Comparison of ENCODE assay signal across 22 mouse cellular contexts in genomic region chr11:19848412-19848811, GRCm38 (mm10).
DNase-seq lines count a peak whose midpoint lies in the region; ATAC-seq and TF ChIP-seq lines count a peak whose summit lies in the region.
"Had no signal": no experiment of that assay in that cellular context is flagged by ENCODE, and none has a peak within 500 bp of the region (broad histone marks: within the 10 kb centered on the region; RNA-seq: fewer than 3 reads in every experiment).

No protein-coding gene starts in this region.

- no peak for DNase-seq in limb, embryonic 10.5 days (ENCODE audit: low spot score)
- DNase-seq in ES-E14 (ENCODE audit: low read depth, low spot score), result no peak
- DNase-seq in cerebellum, postnatal 36 days, result no peak
- no peak for DNase-seq in cerebellum, adult 9-10 months
- no peak for DNase-seq in layer of hippocampus, adult 9-10 months (ENCODE audit: low spot score)
- DNase-seq: adrenal gland, postnatal 25 days; cerebellum, adult 18-20 months; cerebellum, postnatal 10 days; embryo, embryonic 11 days; gastrocnemius, postnatal 14 days; heart, adult 2 months; heart, postnatal 36 days had no signal

- in situ Hi-C loops in ES-E14 (cut with MboI; ENCODE audit: low sequenced_read_pairs in 2 of 2, unreplicated experiment in 2 of 2), result no loop called here

- H3ac ChIP-seq in myocyte (ENCODE audit: control insufficient read depth, insufficient read length), result no peak overlapping the region

- 77% methylated on average over 6 of the region's 6 CpGs for WGBS in limb, embryonic 15.5 days
- WGBS in limb, embryonic 10.5 days, result 89% methylated on average over 6 of the region's 6 CpGs

- H3K27me3 ChIP-seq in limb, embryonic 15.5 days, result no peaks in the 10 kb centered on the region
- H3K27me3 ChIP-seq in limb, embryonic 10.5 days (ENCODE audit: low read depth, poor library complexity, severe bottlenecking), result no peaks in the 10 kb centered on the region
- no peaks in the 10 kb centered on the region for H3K27me3 ChIP-seq in myocyte (ENCODE audit: control insufficient read depth, insufficient read depth, insufficient read length)
- H3K27me3 ChIP-seq: embryonic facial prominence, embryonic 15.5 days; forebrain, embryonic 12.5 days; heart, embryonic 15.5 days; hindbrain, embryonic 15.5 days had no signal

- no peak overlapping the region for H3K4me3 ChIP-seq in limb, embryonic 15.5 days
- no peak overlapping the region for H3K4me3 ChIP-seq in limb, embryonic 10.5 days
- peak overlapping the region; percentile 68 to 76 for H3K4me3 ChIP-seq in ES-E14 (ENCODE audit: insufficient read depth in 1 of 2, low read depth in 1 of 2, low read length in 2 of 2, poor library complexity in 1 of 2, severe bottlenecking in 1 of 2)
- peak overlapping the region; percentile 7 for H3K4me3 ChIP-seq in myocyte
- H3K4me3 ChIP-seq: embryonic facial prominence, embryonic 15.5 days; forebrain, embryonic 12.5 days; heart, adult 2 months; heart, embryonic 15.5 days; hindbrain, embryonic 15.5 days had no signal

- no peak overlapping the region for H3K9ac ChIP-seq in limb, embryonic 15.5 days
- peak overlapping the region; percentile 66; the same call in 1 of the 2 replicates for H3K9ac ChIP-seq in ES-E14 (ENCODE audit: insufficient read depth, low read depth, low read length, poor library complexity, severe bottlenecking)
- H3K9ac ChIP-seq: embryonic facial prominence, embryonic 15.5 days; forebrain, embryonic 12.5 days; heart, embryonic 15.5 days; hindbrain, embryonic 15.5 days had no signal

- H3K79me2 ChIP-seq in myocyte (ENCODE audit: control insufficient read depth, insufficient read depth), result no peaks in the 10 kb centered on the region

- no peak overlapping the region for H3K4me2 ChIP-seq in limb, embryonic 15.5 days
- H3K4me2 ChIP-seq in myocyte (ENCODE audit: low read depth), result peak overlapping the region; percentile 67
- H3K4me2 ChIP-seq: embryonic facial prominence, embryonic 15.5 days; forebrain, embryonic 12.5 days; heart, embryonic 11.5 days; heart, embryonic 15.5 days; hindbrain, embryonic 15.5 days had no signal

- 0 out of 2 replicates have a peak overlapping the region, but pooled peaks have one; percentile 75 for H3K27ac ChIP-seq in limb, embryonic 15.5 days
- H3K27ac ChIP-seq in limb, embryonic 10.5 days, result no peak overlapping the region
- H3K27ac ChIP-seq in ES-E14 (ENCODE audit: insufficient read depth, low read depth, low read length, poor library complexity, severe bottlenecking), result peak overlapping the region; percentile 83
- H3K27ac ChIP-seq: forebrain, embryonic 12.5 days; heart, adult 2 months; heart, embryonic 15.5 days; hindbrain, embryonic 15.5 days had no signal

- TF ChIP-seq POLR2A in myocyte (IDR thresholded peaks at IDR 0.05; ENCODE audit: insufficient read length, low read depth), result peak; percentile 13

- ATAC-seq in limb, embryonic 15.5 days (ENCODE audit: insufficient number of reproducible peaks, low FRiP score, low TSS enrichment, low read depth), result no peak
- no peak for ATAC-seq in CD4-positive, CD25-positive, alpha-beta regulatory T cell, adult 4 months
- ATAC-seq: forebrain, embryonic 16.5 days had no signal

- H3K9me3 ChIP-seq in limb, embryonic 15.5 days, result no peaks in the 10 kb centered on the region
- no peaks in the 10 kb centered on the region for H3K9me3 ChIP-seq in limb, embryonic 10.5 days (replicated peaks)
- no peaks in the 10 kb centered on the region for H3K9me3 ChIP-seq in ES-E14 (ENCODE audit: control insufficient read depth, insufficient read depth, low read depth, low read length)
- H3K9me3 ChIP-seq: embryonic facial prominence, embryonic 15.5 days; forebrain, embryonic 12.5 days; heart, embryonic 15.5 days; hindbrain, embryonic 15.5 days had no signal

- peaks cover 22% of the 10 kb centered on the region for H3K4me1 ChIP-seq in limb, embryonic 15.5 days
- H3K4me1 ChIP-seq in limb, embryonic 10.5 days, result peaks cover 24% of the 10 kb centered on the region
- H3K4me1 ChIP-seq in ES-E14 (ENCODE audit: control insufficient read depth in 2 of 2, insufficient read depth in 2 of 2, low read length in 2 of 2, poor library complexity in 1 of 2), result peaks cover 5 to 8% of the 10 kb centered on the region in 2 experiments
- H3K4me1 ChIP-seq: forebrain, embryonic 12.5 days; hindbrain, embryonic 15.5 days had no signal

- no peaks in the 10 kb centered on the region for H3K36me3 ChIP-seq in limb, embryonic 15.5 days
- no peaks in the 10 kb centered on the region for H3K36me3 ChIP-seq in limb, embryonic 10.5 days
- no peaks in the 10 kb centered on the region for H3K36me3 ChIP-seq in ES-E14 (ENCODE audit: control insufficient read depth, insufficient read depth, low read length, poor library complexity, severe bottlenecking)
- no peaks in the 10 kb centered on the region for H3K36me3 ChIP-seq in myocyte (ENCODE audit: control insufficient read depth, insufficient read depth)
- H3K36me3 ChIP-seq: embryonic facial prominence, embryonic 15.5 days; forebrain, embryonic 12.5 days; G1E; heart, embryonic 15.5 days; hindbrain, embryonic 15.5 days had no signal

TF ChIP-seq in ES-E14, 5 proteins besides CTCF, POLR2A, EP300 and RAD21:
- TF ChIP-seq CHD2 (IDR thresholded peaks at IDR 0.05; ENCODE audit: low read depth, low read length) (no peak), MAFK (IDR thresholded peaks at IDR 0.05; ENCODE audit: insufficient read depth, low read depth, low read length) (no peak), ZNF384 (IDR thresholded peaks at IDR 0.05; ENCODE audit: low read depth, low read length) (no peak), HCFC1 (IDR thresholded peaks at IDR 0.05; ENCODE audit: borderline replicate concordance, insufficient read depth, low read length) (no peak), ZC3H11A (IDR thresholded peaks at IDR 0.05; ENCODE audit: borderline replicate concordance, low read depth, low read length) (no peak)

TF ChIP-seq in myocyte, 11 proteins besides CTCF, POLR2A, EP300 and RAD21:
- no peak for TF ChIP-seq REST (IDR thresholded peaks at IDR 0.05; ENCODE audit: insufficient read depth, insufficient read length)
- no peak for TF ChIP-seq TCF12 (IDR thresholded peaks at IDR 0.05; ENCODE audit: insufficient read depth, poor library complexity, severe bottlenecking)
- no peak for TF ChIP-seq CEBPB (IDR thresholded peaks at IDR 0.05; ENCODE audit: insufficient read depth, poor library complexity, severe bottlenecking)
- TF ChIP-seq POLR2AphosphoS2 (IDR thresholded peaks at IDR 0.05; ENCODE audit: insufficient read length, low read depth), result no peak
- TF ChIP-seq MYOD1 (IDR thresholded peaks at IDR 0.05; ENCODE audit: control insufficient read depth in 1 of 3, insufficient read length in 2 of 3, low read depth in 2 of 3), result no peak
- TF ChIP-seq MYOG (IDR thresholded peaks at IDR 0.05; ENCODE audit: control insufficient read depth in 1 of 3, insufficient read depth in 1 of 3, insufficient read length in 2 of 3, low read depth in 2 of 3), result no peak
- TF ChIP-seq SRF (IDR thresholded peaks at IDR 0.05; ENCODE audit: control insufficient read depth, insufficient read length, low read depth), result no peak
- no peak for TF ChIP-seq TCF3 (IDR thresholded peaks at IDR 0.05; ENCODE audit: insufficient read length, low read depth)
- TF ChIP-seq E2F4 (IDR thresholded peaks at IDR 0.05; ENCODE audit: insufficient read depth), result no peak
- TF ChIP-seq MAX (IDR thresholded peaks at IDR 0.05; ENCODE audit: low read depth), result no peak
- TF ChIP-seq USF1 (IDR thresholded peaks at IDR 0.05; ENCODE audit: low read depth), result no peak
TF ChIP-seq in myocyte: peak in this region for 0.

Comparison
In these comparisons a context has a peak if more than half of its experiments do, and no peak if none do; other contexts are left out.
1. H3K4me3 ChIP-seq: peak in ES-E14 (2 of 2) and myocyte (single experiment); none in limb, embryonic 15.5 days (single experiment) and limb, embryonic 10.5 days (single experiment).